Mouse (Mus musculus): ENCODE data around the gene Rsc1a1. TPM values are rescaled to one million over a fixed set of nuclear protein-coding genes. Genes with fewer than 3 reads are reported as not detected.
A peak's percentile ranks its signal among the peaks of the same experiment; 100 is the strongest.

Gene Rsc1a1
- polyA plus RNA-seq, 1 experiment from 2014 or later = not detected

DNA sequence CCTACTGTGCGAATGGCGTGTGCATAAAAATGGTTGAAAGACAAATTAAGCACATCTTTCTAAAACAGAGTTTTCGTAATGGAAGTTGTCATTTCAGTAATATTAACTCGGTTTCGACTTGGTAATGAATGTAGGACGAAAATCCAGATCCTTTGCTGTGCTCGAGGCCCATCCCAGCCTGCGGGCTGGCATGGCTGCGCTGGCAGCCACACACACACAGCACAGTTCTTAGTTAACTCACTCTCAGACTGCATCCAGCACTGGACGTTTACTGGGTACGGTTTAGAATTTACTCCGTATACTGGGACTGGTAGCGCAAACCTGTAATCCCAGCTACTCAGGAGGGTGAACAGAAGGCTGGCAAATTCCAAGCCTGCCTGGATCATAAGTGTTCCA is 38.3 kb upstream of the Rsc1a1 start:
- Histone ChIP-seq H3K4me3 (replicated peaks; ENCODE audit: low read length) (peak overlapping the region; percentile 90), H3K27ac (ENCODE audit: low read length) (peak overlapping the region; percentile 40; the same call in 1 of the 2 replicates), H3K4me2 (ENCODE audit: low read depth, low read length) (peak overlapping the region; percentile 67), H3K9ac (ENCODE audit: low read length) (peak overlapping the region; percentile 98), H3K9me3 (replicated peaks; ENCODE audit: control insufficient read depth, low read length) (no peaks in the 10 kb centered on the region), H3K27me3 (ENCODE audit: control insufficient read depth, insufficient read depth, low read length) (no peaks in the 10 kb centered on the region), H3K4me1 (ENCODE audit: control insufficient read depth, insufficient read depth, low read length) (peaks cover 32% of the 10 kb centered on the region), H3K36me3 (ENCODE audit: control insufficient read depth, insufficient read depth, low read length) (peaks cover 8% of the 10 kb centered on the region; the same call in 1 of the 2 replicates)
- no peak for ATAC-seq (ENCODE audit: insufficient read depth, low FRiP score)
- 9% methylated on average over 13 of the region's 13 CpGs for WGBS

GRCm38 (mm10) chr4:141722731-141723672 is 37.6 kb upstream of the Rsc1a1 start, which contains the start of gene Ddi2:
Gene Ddi2 (minus strand): TSS chr4:141723419.
- Histone ChIP-seq H3K27me3 (ENCODE audit: control insufficient read depth, insufficient read depth, low read length) (no peaks in the 10 kb centered on the region), H3K36me3 (ENCODE audit: control insufficient read depth, insufficient read depth, low read length) (peaks cover 8% of the 10 kb centered on the region; the same call in 1 of the 2 replicates), H3K4me2 (ENCODE audit: low read depth, low read length) (peak within 1 kb of the TSS; percentile 67), H3K9me3 (replicated peaks; ENCODE audit: control insufficient read depth, low read length) (no peaks in the 10 kb centered on the region), H3K4me1 (ENCODE audit: control insufficient read depth, insufficient read depth, low read length) (peaks cover 32% of the 10 kb centered on the region), H3K4me3 (replicated peaks; ENCODE audit: low read length) (peak within 1 kb of the TSS; percentile 90), H3K9ac (ENCODE audit: low read length) (peak within 1 kb of the TSS; percentile 98), H3K27ac (ENCODE audit: low read length) (peak within 1 kb of the TSS; percentile 98)
- under 1% methylated on average over 104 of the region's 105 CpGs for WGBS
- peak; percentile 91 for ATAC-seq (ENCODE audit: insufficient read depth, low FRiP score)

DNA sequence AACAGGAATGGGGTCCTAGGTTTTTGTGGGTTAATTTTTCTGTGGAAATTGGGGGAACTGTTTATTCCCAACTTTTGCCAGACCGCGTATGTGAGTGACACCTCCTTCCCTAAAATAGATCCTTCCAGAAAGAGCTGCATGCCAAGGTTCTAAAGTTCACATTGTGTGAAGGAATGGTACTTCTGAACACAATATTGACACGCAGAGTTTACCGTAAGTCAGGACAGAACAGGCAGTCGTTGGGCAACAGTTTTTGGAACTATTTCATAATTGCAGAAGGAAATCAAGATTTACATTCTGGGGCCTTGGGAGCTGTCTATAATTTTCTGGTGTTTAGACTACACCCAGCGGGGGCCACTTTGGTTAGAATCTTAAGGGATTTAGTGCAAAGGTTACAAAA is 36.6 kb upstream of the Rsc1a1 start:
- H3K27ac ChIP-seq (ENCODE audit: low read length) = peak overlapping the region; percentile 98
- ATAC-seq (ENCODE audit: insufficient read depth, low FRiP score) = no peak
- WGBS = 30% methylated on average over 6 of the region's 6 CpGs

DNA sequence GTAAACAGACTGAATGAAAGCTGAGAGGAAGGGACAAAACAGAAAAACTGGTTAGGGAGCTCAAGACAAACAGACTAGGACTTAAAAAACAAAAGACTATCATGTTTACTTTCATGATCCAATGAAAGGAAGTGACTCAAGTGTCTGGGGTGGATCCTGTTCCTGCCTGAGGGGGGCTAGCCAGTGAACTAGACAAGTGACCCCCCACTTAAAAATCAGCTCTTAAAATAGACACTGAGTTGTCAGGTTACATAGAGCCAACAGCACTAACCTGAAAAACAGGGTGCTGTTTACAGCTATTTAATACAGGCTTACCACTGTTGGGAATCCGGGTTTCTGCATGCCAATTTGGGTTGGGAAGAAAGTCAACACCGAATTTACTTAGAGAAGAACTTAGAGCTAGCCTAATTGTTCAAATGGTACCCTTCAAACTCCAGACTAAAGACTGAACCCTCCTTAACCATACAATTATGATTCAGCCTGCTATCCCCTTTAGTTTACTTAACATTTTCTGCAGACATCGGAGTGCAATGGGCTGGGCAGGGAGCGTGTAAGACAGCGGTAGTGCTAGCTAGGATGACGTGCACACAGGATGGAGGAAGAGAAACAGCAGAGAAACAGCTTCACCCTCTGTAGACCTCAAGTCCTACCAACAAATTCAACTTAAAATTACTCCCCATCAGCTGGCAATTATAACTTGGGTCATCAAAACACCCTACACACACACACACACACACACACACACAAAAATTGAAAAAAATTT is 35.5 kb upstream of the Rsc1a1 start:
- peak overlapping the region; percentile 98; the same call in 1 of the 2 replicates for H3K9ac ChIP-seq (ENCODE audit: low read length)
- peak overlapping the region; percentile 67 for H3K4me2 ChIP-seq (ENCODE audit: low read depth, low read length)
- H3K4me3 ChIP-seq (replicated peaks; ENCODE audit: low read length) = peak overlapping the region; percentile 90
- peaks cover 8% of the 10 kb centered on the region; the same call in 1 of the 2 replicates for H3K36me3 ChIP-seq (ENCODE audit: control insufficient read depth, insufficient read depth, low read length)
- ATAC-seq (ENCODE audit: insufficient read depth, low FRiP score) = no peak
- 40% methylated on average over 6 of the region's 6 CpGs for whole genome bisulfite sequencing
- H3K4me1 ChIP-seq (ENCODE audit: control insufficient read depth, insufficient read depth, low read length) = peaks cover 32% of the 10 kb centered on the region
- no peaks in the 10 kb centered on the region for H3K27me3 ChIP-seq (ENCODE audit: control insufficient read depth, insufficient read depth, low read length)
- peak overlapping the region; percentile 98 for H3K27ac ChIP-seq (ENCODE audit: low read length)
- H3K9me3 ChIP-seq (replicated peaks; ENCODE audit: control insufficient read depth, low read length) = no peaks in the 10 kb centered on the region

More for the DNA sequence above, 36.6 kb upstream of the Rsc1a1 start:
- Histone ChIP-seq H3K9ac (ENCODE audit: low read length) (peak overlapping the region; percentile 98), H3K36me3 (ENCODE audit: control insufficient read depth, insufficient read depth, low read length) (peaks cover 8% of the 10 kb centered on the region; the same call in 1 of the 2 replicates), H3K9me3 (replicated peaks; ENCODE audit: control insufficient read depth, low read length) (no peaks in the 10 kb centered on the region), H3K4me3 (replicated peaks; ENCODE audit: low read length) (peak overlapping the region; percentile 90), H3K27me3 (ENCODE audit: control insufficient read depth, insufficient read depth, low read length) (no peaks in the 10 kb centered on the region), H3K4me2 (ENCODE audit: low read depth, low read length) (peak overlapping the region; percentile 67), H3K4me1 (ENCODE audit: control insufficient read depth, insufficient read depth, low read length) (peaks cover 32% of the 10 kb centered on the region)

DNA sequence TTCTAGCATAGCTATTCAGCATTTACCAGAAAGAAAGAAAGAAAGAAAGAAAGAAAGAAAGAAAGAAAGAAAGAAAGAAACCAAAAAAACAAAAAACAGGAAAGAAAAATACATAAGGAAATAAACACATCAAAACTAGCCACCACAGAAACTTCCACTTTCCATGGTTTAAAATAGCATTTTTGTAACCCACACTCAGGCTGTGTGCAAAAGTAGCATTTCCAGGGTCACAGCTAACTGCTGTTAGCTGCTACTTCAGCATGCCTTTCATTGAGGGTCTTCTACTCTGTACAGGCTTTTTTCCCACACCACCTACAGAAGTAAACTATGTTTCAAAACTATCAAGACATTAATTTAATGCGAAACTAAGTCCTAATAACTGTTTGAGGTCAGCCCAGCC is 33.9 kb upstream of the Rsc1a1 start:
- Histone ChIP-seq H3K4me2 (ENCODE audit: low read depth, low read length) (no peak overlapping the region), H3K4me3 (replicated peaks; ENCODE audit: low read length) (no peak overlapping the region), H3K9me3 (replicated peaks; ENCODE audit: control insufficient read depth, low read length) (no peaks in the 10 kb centered on the region), H3K36me3 (ENCODE audit: control insufficient read depth, insufficient read depth, low read length) (peaks cover 8% of the 10 kb centered on the region; the same call in 1 of the 2 replicates), H3K27ac (ENCODE audit: low read length) (no peak overlapping the region), H3K9ac (ENCODE audit: low read length) (no peak overlapping the region), H3K4me1 (ENCODE audit: control insufficient read depth, insufficient read depth, low read length) (peaks cover 38% of the 10 kb centered on the region), H3K27me3 (ENCODE audit: control insufficient read depth, insufficient read depth, low read length) (no peaks in the 10 kb centered on the region)
- 85% methylated on average over 1 of the region's 1 CpGs for WGBS
- no peak for ATAC-seq (ENCODE audit: insufficient read depth, low FRiP score)

- no peak for ATAC-seq (ENCODE audit: insufficient read depth, low FRiP score)
Measured at GRCm38 (mm10) chr4:141717633-141718032, 32.2 kb upstream of the Rsc1a1 start.

GRCm38 (mm10) chr4:141715027-141715426 is 29.6 kb upstream of the Rsc1a1 start:
- H3K4me1 ChIP-seq (ENCODE audit: control insufficient read depth, insufficient read depth, low read length) = peaks cover 13% of the 10 kb centered on the region
- ATAC-seq (ENCODE audit: insufficient read depth, low FRiP score) = no peak; the same call in 1 of the 2 replicates
- WGBS = 46% methylated on average over 2 of the region's 2 CpGs
- no peak overlapping the region for H3K4me2 ChIP-seq (ENCODE audit: low read depth, low read length)
- peaks cover 2% of the 10 kb centered on the region; the same call in 1 of the 2 replicates for H3K36me3 ChIP-seq (ENCODE audit: control insufficient read depth, insufficient read depth, low read length)
- no peak overlapping the region for H3K4me3 ChIP-seq (replicated peaks; ENCODE audit: low read length)
- H3K9me3 ChIP-seq (replicated peaks; ENCODE audit: control insufficient read depth, low read length) = no peaks in the 10 kb centered on the region
- no peak overlapping the region for H3K9ac ChIP-seq (ENCODE audit: low read length)
- H3K27ac ChIP-seq (ENCODE audit: low read length) = no peak overlapping the region
- no peaks in the 10 kb centered on the region for H3K27me3 ChIP-seq (ENCODE audit: control insufficient read depth, insufficient read depth, low read length)

More at GRCm38 (mm10) chr4:141717633-141718032, 32.2 kb upstream of the Rsc1a1 start:
- H3K27ac ChIP-seq (ENCODE audit: low read length) = no peak overlapping the region
- no peak overlapping the region for H3K9ac ChIP-seq (ENCODE audit: low read length)
- peaks cover 8% of the 10 kb centered on the region; the same call in 1 of the 2 replicates for H3K36me3 ChIP-seq (ENCODE audit: control insufficient read depth, insufficient read depth, low read length)
- H3K9me3 ChIP-seq (replicated peaks; ENCODE audit: control insufficient read depth, low read length) = no peaks in the 10 kb centered on the region
- peaks cover 34% of the 10 kb centered on the region for H3K4me1 ChIP-seq (ENCODE audit: control insufficient read depth, insufficient read depth, low read length)
- H3K4me3 ChIP-seq (replicated peaks; ENCODE audit: low read length) = no peak overlapping the region
- H3K27me3 ChIP-seq (ENCODE audit: control insufficient read depth, insufficient read depth, low read length) = no peaks in the 10 kb centered on the region
- WGBS = 84% methylated on average over 4 of the region's 4 CpGs
- no peak overlapping the region for H3K4me2 ChIP-seq (ENCODE audit: low read depth, low read length)

DNA sequence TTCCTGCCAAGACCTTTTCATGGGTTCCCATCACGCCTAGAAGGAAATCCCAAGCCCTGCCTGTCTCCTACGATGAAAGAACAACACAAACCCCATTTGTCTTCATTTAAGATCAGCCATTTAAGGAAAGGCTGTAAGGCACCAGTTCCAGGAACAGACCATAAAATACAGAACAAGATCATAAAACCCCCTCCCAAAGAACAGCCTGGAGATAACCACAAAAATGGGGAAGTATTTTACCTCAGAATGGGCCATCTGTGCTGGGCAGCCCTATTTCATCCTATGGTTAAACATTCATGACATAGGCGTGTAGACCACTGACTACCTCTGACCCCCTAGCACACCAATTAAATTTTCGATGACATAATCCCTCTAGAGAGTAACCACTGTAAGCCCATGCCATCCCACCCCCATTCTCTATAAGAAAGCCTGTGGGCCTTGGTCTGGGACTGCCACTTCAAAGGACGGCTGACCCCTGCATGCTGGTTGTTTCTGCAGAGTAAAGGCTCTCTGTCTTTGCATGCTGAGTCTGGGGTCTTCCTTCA is 28.3 kb upstream of the Rsc1a1 start:
- WGBS = 70% methylated on average over 5 of the region's 5 CpGs
- H3K9me3 ChIP-seq (replicated peaks; ENCODE audit: control insufficient read depth, low read length) = no peaks in the 10 kb centered on the region
- no peak overlapping the region for H3K4me2 ChIP-seq (ENCODE audit: low read depth, low read length)
- H3K9ac ChIP-seq (ENCODE audit: low read length) = no peak overlapping the region
- H3K27ac ChIP-seq (ENCODE audit: low read length) = no peak overlapping the region
- no peak for ATAC-seq (ENCODE audit: insufficient read depth, low FRiP score)
- no peaks in the 10 kb centered on the region for H3K27me3 ChIP-seq (ENCODE audit: control insufficient read depth, insufficient read depth, low read length)
- no peak overlapping the region for H3K4me3 ChIP-seq (replicated peaks; ENCODE audit: low read length)
- peaks cover 5% of the 10 kb centered on the region; the same call in 1 of the 2 replicates for H3K36me3 ChIP-seq (ENCODE audit: control insufficient read depth, insufficient read depth, low read length)
- H3K4me1 ChIP-seq (ENCODE audit: control insufficient read depth, insufficient read depth, low read length) = peaks cover 6% of the 10 kb centered on the region; the same call in 1 of the 2 replicates

Data from stomach, embryonic 16.5 days (tissue).